Mouse (Mus musculus) ES-E14 (cell line): Measurements from ENCODE around the gene Tbc1d16.

Experiments
- CHD2 ChIP-seq: IDR thresholded peaks from 2 replicates; pipeline ENCODE4 v1.6.1; 2014; ENCODE audit warnings: mild to moderate bottlenecking, low read depth, low read length, inconsistent platforms
- HCFC1 ChIP-seq: IDR thresholded peaks from 2 replicates; pipeline ENCODE4 v1.6.1; 2012; ENCODE audit warnings: low read length, inconsistent platforms, borderline replicate concordance; ENCODE audit not compliant: insufficient read depth
- ZC3H11A ChIP-seq: IDR thresholded peaks from 2 replicates; pipeline ENCODE4 v1.6.1; 2012; ENCODE audit warnings: low read depth, mild to moderate bottlenecking, inconsistent platforms, low read length, borderline replicate concordance
- ZNF384 ChIP-seq: IDR thresholded peaks from 2 replicates; pipeline ENCODE4 v1.6.1; 2012; ENCODE audit warnings: low read depth, low read length, inconsistent platforms

GRCm38 (mm10) chr11:119265811-119266210, 37.5 kb upstream of the Tbc1d16 start:
- TF ChIP-seq CHD2, result no peak
- no peak for TF ChIP-seq ZNF384
- TF ChIP-seq HCFC1, result no peak
- no peak for TF ChIP-seq ZC3H11A
